Mouse (Mus musculus) hindbrain, embryonic 11.5 days (tissue): Measurements from ENCODE around the gene Ank3. TPM values are rescaled to one million over a fixed set of nuclear protein-coding genes. Genes with fewer than 3 reads are reported as not detected.

Source experiments
- ATAC-seq: fragments of 200-750 bp; cut with Nextera tagmentation; 2 replicates; pipeline ENCODE4 v1.8.0; 2017; ENCODE audit warnings: mild to moderate bottlenecking, moderate TSS enrichment, moderate library complexity; ENCODE audit not compliant: low FRiP score
- DNase-seq: peaks from one replicate; pipeline ENCODE4 v3.0.0-alpha.2; 2015; ENCODE audit warnings: low spot score
- H3K27ac ChIP-seq: fragments of 300-500 bp; sonication (generic); 2 replicates; pipeline ENCODE4 v1.5.1; 2014; ENCODE audit warnings: mild to moderate bottlenecking, low read depth, low read length
- H3K27me3 ChIP-seq: fragments of 300-500 bp; sonication (generic); 2 replicates; pipeline ENCODE4 v1.6.1; 2014; ENCODE audit warnings: mild to moderate bottlenecking, low read length, moderate library complexity, mixed read lengths; ENCODE audit not compliant: control insufficient read depth, insufficient read depth
- H3K36me3 ChIP-seq: fragments of 300-500 bp; sonication (generic); 2 replicates; pipeline ENCODE4 v1.6.1; 2014; ENCODE audit warnings: mild to moderate bottlenecking, low read length, moderate library complexity, mixed read lengths; ENCODE audit not compliant: control insufficient read depth, insufficient read depth
- H3K4me1 ChIP-seq: fragments of 300-500 bp; sonication (generic); replicated peaks from 2 replicates; pipeline ENCODE4 v1.6.1; 2014; ENCODE audit warnings: low read length, mixed read lengths; ENCODE audit not compliant: control insufficient read depth, insufficient read depth
- H3K4me2 ChIP-seq: fragments of 300-500 bp; sonication (generic); replicated peaks from 2 replicates; pipeline ENCODE4 v1.6.1; 2014; ENCODE audit warnings: mild to moderate bottlenecking, low read depth, low read length
- H3K4me3 ChIP-seq: fragments of 300-500 bp; sonication (generic); 2 replicates; pipeline ENCODE4 v1.5.1; 2014; ENCODE audit warnings: low read depth, low read length
- H3K9ac ChIP-seq: fragments of 300-500 bp; sonication (generic); 2 replicates; pipeline ENCODE4 v1.6.1; 2014; ENCODE audit warnings: low read depth, low read length
- H3K9me3 ChIP-seq: fragments of 300-500 bp; sonication (generic); 2 replicates; pipeline ENCODE4 v1.6.1; 2016; ENCODE audit warnings: low read length; ENCODE audit not compliant: control insufficient read depth
- whole genome bisulfite sequencing: fragments of 180-500 bp; shearing (Covaris S2); extraction: QIAGEN DNeasy Blood & Tissue Kit; methylation state at CpG from one replicate; pipeline ENCODE4 v1.1.7; 2014; 5-methylcytosine and 5-hydroxymethylcytosine counted together
- polyA plus RNA-seq: library from polyadenylated mRNA; unstranded; fragments of >200 nt; fragmentation: Nextera tagmentation; extraction: Ambion mirVana; gene quantifications from 2 replicates; pipeline ENCODE4 v1.2.1, GENCODE M21; 2014

Gene Ank3
- polyA plus RNA-seq, 1 experiment from 2014 or later: 97.7 TPM

DNA sequence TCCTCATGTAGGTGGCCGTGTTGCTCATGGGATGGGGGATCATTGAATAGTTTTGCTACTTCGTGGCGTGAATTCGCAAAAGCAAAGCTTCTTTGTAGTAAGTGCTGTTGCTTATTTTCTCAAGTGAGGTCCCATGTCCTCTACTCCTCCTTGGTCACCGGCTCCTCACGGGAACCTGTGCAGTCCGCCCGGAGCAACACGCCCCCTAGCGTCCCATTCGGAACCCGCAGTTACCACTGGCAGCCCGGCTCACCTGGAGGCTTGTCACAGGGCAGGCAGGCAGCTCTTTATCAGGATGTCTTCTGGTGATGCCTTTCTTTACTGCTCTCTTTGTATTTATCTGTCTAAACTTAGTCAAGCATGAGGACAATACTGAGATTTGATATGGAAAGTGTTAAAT lies 157.7 kb downstream of the Ank3 start:
- DNase-seq (peak; percentile 53), ATAC-seq (no peak)
- no peak overlapping the region for H3K27ac ChIP-seq
- no peak overlapping the region for H3K9ac ChIP-seq
- H3K27me3 ChIP-seq: no peaks in the 10 kb centered on the region
- 21% methylated on average over 13 of the region's 13 CpGs for WGBS
- no peaks in the 10 kb centered on the region for H3K4me1 ChIP-seq
- no peaks in the 10 kb centered on the region for H3K9me3 ChIP-seq
- H3K4me2 ChIP-seq: no peak overlapping the region
- H3K36me3 ChIP-seq: no peaks in the 10 kb centered on the region
- no peak overlapping the region for H3K4me3 ChIP-seq

DNA sequence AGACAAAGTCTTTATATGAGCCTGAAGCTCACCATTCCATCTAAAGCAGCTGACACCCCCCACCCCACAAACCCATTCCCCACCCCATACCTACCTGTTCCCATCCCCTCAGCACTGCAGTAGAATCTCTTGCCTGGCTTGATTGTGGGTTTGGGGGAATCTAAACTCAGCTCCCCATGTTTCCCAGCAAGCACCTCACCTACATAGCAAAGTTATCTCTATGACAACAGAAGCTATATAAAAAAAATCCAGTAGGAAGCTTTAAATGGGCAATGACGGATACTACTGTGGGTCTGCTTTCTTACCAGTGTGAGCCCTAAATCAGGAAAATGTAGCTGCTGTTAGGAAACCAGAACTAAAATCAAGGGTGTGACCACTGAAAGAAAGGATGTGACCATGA lies 161.7 kb downstream of the Ank3 start:
- no peak for ATAC-seq

DNA sequence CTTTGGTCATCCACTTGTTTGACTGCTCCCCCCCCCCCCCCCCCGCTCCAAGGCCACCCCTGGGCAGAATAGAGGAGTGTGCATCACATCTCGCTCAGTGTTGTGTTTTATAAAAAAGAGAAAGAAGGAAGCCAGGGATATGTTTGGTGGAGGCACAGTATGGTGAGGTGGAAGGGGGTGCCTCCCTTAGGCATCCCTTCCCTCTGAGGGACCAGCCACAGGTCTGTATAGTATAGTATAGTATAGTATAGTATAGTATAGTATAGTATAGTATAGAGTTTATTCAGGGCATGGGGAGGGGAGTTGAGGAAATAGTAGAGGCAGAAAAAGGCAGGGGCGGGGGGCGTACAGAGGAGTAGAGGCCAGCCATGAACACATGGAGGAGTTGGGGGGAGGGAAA lies 164.4 kb downstream of the Ank3 start:
- no peak overlapping the region for H3K9ac ChIP-seq
- no peaks in the 10 kb centered on the region for H3K4me1 ChIP-seq
- 84% methylated on average over 3 of the region's 4 CpGs for WGBS
- no peak overlapping the region for H3K27ac ChIP-seq
- DNase-seq (no peak), ATAC-seq (no peak)
- no peak overlapping the region for H3K4me2 ChIP-seq
- no peak overlapping the region for H3K4me3 ChIP-seq
- H3K27me3 ChIP-seq: no peaks in the 10 kb centered on the region
- H3K9me3 ChIP-seq: no peaks in the 10 kb centered on the region
- no peaks in the 10 kb centered on the region for H3K36me3 ChIP-seq

More for the DNA sequence above, 161.7 kb downstream of the Ank3 start:
- Histone ChIP-seq H3K9me3 (no peaks in the 10 kb centered on the region), H3K4me1 (no peaks in the 10 kb centered on the region), H3K9ac (no peak overlapping the region), H3K4me2 (no peak overlapping the region), H3K27ac (no peak overlapping the region), H3K4me3 (no peak overlapping the region), H3K36me3 (no peaks in the 10 kb centered on the region), H3K27me3 (no peaks in the 10 kb centered on the region)
- WGBS: 80% methylated on average over 1 of the region's 1 CpGs
- no peak for DNase-seq

DNA sequence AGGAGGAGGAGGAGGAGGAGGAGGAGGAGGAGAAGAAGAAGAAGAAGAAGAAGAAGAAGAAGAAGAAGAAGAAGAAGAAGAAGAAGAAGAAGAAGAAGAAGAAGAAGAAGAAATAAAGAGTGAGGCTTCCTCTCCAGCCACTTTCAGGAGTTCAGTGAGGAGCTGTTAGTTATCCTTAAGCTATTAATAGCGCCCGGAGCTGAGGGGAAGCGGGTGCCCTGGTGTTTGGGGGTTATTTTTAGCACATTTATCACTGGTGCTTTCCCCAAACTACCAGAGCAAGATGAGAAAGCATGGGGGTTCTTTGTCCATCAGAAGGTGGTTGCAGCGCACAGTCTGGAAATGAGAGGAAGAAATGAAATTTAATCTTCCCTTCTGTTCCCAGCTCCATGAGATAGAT lies 166.5 kb downstream of the Ank3 start:
- no peaks in the 10 kb centered on the region for H3K9me3 ChIP-seq
- H3K4me2 ChIP-seq: no peak overlapping the region
- no peaks in the 10 kb centered on the region for H3K27me3 ChIP-seq
- no peak overlapping the region for H3K9ac ChIP-seq
- ATAC-seq: no peak
- DNase-seq: no peak
- no peak overlapping the region for H3K27ac ChIP-seq
- WGBS: 89% methylated on average over 4 of the region's 4 CpGs
- no peaks in the 10 kb centered on the region for H3K36me3 ChIP-seq
- H3K4me3 ChIP-seq: no peak overlapping the region
- no peaks in the 10 kb centered on the region for H3K4me1 ChIP-seq

DNA sequence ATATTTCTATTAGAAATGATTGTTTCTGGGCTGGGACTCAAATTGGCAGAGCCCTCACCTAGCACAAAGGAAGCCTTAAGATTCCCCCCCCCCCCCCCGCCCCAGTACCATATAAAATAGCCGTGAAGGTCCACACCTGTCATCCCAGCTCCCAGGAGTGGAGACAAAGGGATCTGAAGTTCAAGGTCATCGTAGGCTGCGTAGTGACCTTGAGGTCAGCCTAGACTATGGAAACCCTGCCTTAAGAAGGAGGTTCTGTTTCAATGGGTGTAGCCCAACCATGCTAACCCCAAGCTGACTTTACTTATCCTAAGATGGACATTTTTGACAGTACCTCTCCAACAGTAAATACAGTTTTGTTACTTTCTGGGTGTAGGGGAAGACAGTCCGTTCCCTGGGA lies 170.4 kb downstream of the Ank3 start:
- Histone ChIP-seq H3K9me3 (no peaks in the 10 kb centered on the region), H3K36me3 (no peaks in the 10 kb centered on the region), H3K4me1 (peaks cover 2% of the 10 kb centered on the region; the same call in 1 of the 2 replicates), H3K27ac (no peak overlapping the region), H3K9ac (no peak overlapping the region), H3K27me3 (peaks cover 5% of the 10 kb centered on the region; the same call in 1 of the 2 replicates), H3K4me3 (no peak overlapping the region), H3K4me2 (no peak overlapping the region)
- no peak for DNase-seq
- no peak for ATAC-seq
- WGBS: 84% methylated on average over 5 of the region's 5 CpGs

DNA sequence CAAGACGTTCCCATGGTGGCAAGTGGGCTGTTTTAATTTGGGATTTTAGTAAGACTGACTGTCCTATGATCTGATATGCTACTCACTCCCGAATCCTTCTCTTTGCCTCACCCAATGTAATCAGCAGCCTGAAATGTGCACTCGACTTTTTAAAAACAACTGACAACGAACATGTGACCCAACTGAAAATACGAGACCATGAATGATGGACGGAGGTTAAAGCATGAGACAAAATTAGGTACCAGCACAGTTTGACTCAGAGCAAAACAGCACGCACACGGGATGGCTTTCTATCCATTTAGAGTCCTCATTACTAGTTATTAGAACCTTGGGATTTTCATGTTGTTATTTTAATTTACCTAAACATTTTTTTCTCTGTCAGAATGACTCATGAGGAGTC lies 171.2 kb downstream of the Ank3 start:
- no peak overlapping the region for H3K4me2 ChIP-seq
- no peak overlapping the region for H3K9ac ChIP-seq
- H3K36me3 ChIP-seq: no peaks in the 10 kb centered on the region
- peaks cover 5% of the 10 kb centered on the region; the same call in 1 of the 2 replicates for H3K27me3 ChIP-seq
- ATAC-seq: no peak
- WGBS: 77% methylated on average over 8 of the region's 8 CpGs
- H3K4me3 ChIP-seq: no peak overlapping the region
- no peaks in the 10 kb centered on the region for H3K9me3 ChIP-seq
- DNase-seq: no peak
- H3K27ac ChIP-seq: no peak overlapping the region
- H3K4me1 ChIP-seq: peaks cover 2% of the 10 kb centered on the region; the same call in 1 of the 2 replicates

- Histone ChIP-seq H3K27ac (no peak overlapping the region), H3K4me1 (peaks cover 2% of the 10 kb centered on the region; the same call in 1 of the 2 replicates), H3K36me3 (no peaks in the 10 kb centered on the region), H3K9ac (no peak overlapping the region), H3K4me3 (no peak overlapping the region), H3K4me2 (peak overlapping the region; percentile 5), H3K9me3 (no peaks in the 10 kb centered on the region), H3K27me3 (peaks cover 5% of the 10 kb centered on the region; the same call in 1 of the 2 replicates)
- ATAC-seq (no peak; the same call in 1 of the 2 replicates), DNase-seq (peak; percentile 30)
- WGBS: 41% methylated on average over 18 of the region's 18 CpGs
Measured at GRCm38 (mm10) chr10:69570466-69571288, 172.1 kb downstream of the Ank3 start.

- H3K4me2 ChIP-seq: peak overlapping the region; percentile 5
- WGBS: 1% methylated on average over 8 of the region's 8 CpGs
- peaks cover 2% of the 10 kb centered on the region; the same call in 1 of the 2 replicates for H3K4me1 ChIP-seq
- no peaks in the 10 kb centered on the region for H3K36me3 ChIP-seq
- no peaks in the 10 kb centered on the region for H3K9me3 ChIP-seq
- DNase-seq (peak; percentile 42), ATAC-seq (no peak)
- H3K27ac ChIP-seq: no peak overlapping the region
- H3K4me3 ChIP-seq: no peak overlapping the region
- H3K27me3 ChIP-seq: peaks cover 5% of the 10 kb centered on the region; the same call in 1 of the 2 replicates
- H3K9ac ChIP-seq: no peak overlapping the region
Measured at GRCm38 (mm10) chr10:69571422-69571821, 172.8 kb downstream of the Ank3 start.

DNA sequence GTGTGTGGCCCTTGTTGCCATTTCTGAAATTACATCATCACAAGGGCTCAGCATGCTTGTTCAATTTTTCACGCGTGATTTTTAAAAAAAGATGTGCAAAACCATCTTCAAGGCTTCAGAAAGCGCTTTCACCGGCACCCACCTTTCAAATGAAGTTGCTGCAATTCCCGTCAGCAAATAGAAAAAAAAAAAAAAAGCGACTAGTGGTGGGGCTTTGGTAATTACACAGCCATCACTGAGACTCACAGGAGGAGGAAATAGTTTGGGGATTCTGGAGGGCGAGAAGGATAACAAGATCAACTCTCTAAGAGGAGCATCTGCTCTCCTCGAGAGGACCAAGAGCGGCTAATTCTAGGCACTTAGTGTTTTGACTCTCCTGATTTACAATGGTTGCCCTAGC lies 173.4 kb downstream of the Ank3 start:
- ATAC-seq: no peak
- H3K9ac ChIP-seq: no peak overlapping the region
- no peaks in the 10 kb centered on the region for H3K9me3 ChIP-seq
- no peak overlapping the region for H3K27ac ChIP-seq
- 1% methylated on average over 9 of the region's 9 CpGs for WGBS
- H3K27me3 ChIP-seq: peaks cover 5% of the 10 kb centered on the region; the same call in 1 of the 2 replicates
- no peaks in the 10 kb centered on the region for H3K36me3 ChIP-seq
- H3K4me3 ChIP-seq: no peak overlapping the region
- peak; percentile 34 for DNase-seq
- peak overlapping the region; percentile 5 for H3K4me2 ChIP-seq
- peaks cover 2% of the 10 kb centered on the region; the same call in 1 of the 2 replicates for H3K4me1 ChIP-seq
